Mouse (Mus musculus): Measurements from ENCODE around the gene C1qbp. TPM values are rescaled to one million over a fixed set of nuclear protein-coding genes. Genes with fewer than 3 reads are reported as not detected.
A peak's percentile ranks its signal among the peaks of the same experiment; 100 is the strongest.

The C1qbp gene
- polyA plus RNA-seq, 1 experiment from 2014 or later: 170 TPM

DNA sequence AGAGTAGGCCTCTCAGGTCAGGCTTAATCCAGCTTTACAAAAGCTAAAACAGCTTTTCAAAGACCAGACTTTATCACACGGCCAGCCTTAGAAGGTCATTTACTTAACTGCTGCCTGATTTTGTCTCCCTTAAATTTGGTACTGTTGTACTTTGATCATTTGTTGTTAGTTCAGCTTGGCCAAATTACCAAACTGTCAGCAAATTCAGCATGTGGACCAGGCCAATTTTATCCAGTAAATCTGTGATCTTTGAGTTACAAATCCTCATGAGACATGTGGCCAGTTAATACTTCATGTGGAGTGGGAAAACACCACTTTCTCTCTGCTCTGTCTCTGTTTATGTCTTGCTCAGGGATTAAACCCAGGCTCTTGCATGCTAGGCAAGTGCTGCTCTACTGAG is 10.2 kb downstream of the C1qbp start:
- H3K4me2 ChIP-seq: peak overlapping the region; percentile 79
- H3K9ac ChIP-seq: no peak overlapping the region
- peaks cover 52% of the 10 kb centered on the region for H3K4me1 ChIP-seq (replicated peaks)
- H3K36me3 ChIP-seq (replicated peaks): peaks cover 62% of the 10 kb centered on the region
- H3K4me3 ChIP-seq (replicated peaks): no peak overlapping the region
- ATAC-seq (ENCODE audit: insufficient read depth): no peak
- H3K9me3 ChIP-seq (replicated peaks): no peaks in the 10 kb centered on the region
- WGBS (ENCODE audit: insufficient replicate concordance): 51% methylated on average over 1 of the region's 1 CpGs
- no peaks in the 10 kb centered on the region for H3K27me3 ChIP-seq
- H3K27ac ChIP-seq (replicated peaks): 0 out of 2 replicates have a peak overlapping the region, but pooled peaks have one; percentile 0

DNA sequence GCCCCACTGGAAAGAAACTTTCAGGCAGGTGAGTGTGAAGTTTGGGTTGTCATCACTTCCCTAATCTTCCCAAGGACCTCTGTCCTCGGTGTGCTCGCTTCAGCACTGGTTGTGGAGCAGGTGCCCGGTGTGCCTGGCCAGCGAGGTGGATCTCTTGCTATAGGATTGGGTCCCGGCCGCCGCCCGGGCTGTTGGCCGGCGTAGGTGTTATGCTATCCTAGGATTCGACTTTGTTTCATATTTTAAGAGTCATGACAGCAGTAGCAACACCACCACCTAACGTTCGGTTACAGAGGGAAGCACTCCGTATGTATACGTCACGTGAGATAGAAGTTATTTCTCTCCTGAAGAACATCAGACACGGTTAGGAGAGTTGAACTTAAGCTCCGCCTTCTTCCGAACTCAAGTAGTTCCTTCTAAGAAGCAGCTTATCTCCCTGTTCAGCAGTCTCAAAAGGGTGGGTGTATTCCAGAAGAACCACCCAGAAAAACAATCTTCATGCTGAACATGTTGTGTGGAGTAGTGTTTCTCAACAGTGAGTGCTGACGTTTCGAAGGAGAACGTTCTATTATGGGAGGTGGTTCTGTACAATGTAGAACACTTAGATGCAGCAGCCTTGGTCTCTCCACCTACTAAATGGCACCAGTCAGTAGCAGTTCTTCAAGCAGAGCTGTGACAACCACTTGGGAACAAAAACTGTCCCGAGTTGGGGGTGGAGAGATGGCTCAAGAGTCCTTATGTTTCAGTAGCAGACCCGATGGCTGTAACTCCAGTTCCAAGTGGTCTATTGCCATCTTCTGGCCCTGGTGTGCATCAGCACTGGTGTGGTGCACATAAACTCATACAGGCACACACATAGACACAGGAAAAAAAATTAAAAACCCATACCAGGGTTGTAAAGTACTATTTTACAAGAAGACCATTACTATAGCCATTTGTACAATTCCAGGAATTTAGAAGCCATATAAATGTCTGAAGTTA is 12.0 kb downstream of the C1qbp start:
- peak overlapping the region; percentile 98 for H3K27ac ChIP-seq (replicated peaks)
- H3K4me1 ChIP-seq (replicated peaks): peaks cover 54% of the 10 kb centered on the region
- ATAC-seq (ENCODE audit: insufficient read depth): peak; percentile 61
- H3K9me3 ChIP-seq (replicated peaks): no peaks in the 10 kb centered on the region
- peak overlapping the region; percentile 83 for H3K9ac ChIP-seq
- 5% methylated on average over 24 of the region's 24 CpGs for WGBS (ENCODE audit: insufficient replicate concordance)
- peak overlapping the region; percentile 94 for H3K4me3 ChIP-seq (replicated peaks)
- no peaks in the 10 kb centered on the region for H3K27me3 ChIP-seq
- peak overlapping the region; percentile 79 for H3K4me2 ChIP-seq
- peaks cover 52% of the 10 kb centered on the region for H3K36me3 ChIP-seq (replicated peaks)

DNA sequence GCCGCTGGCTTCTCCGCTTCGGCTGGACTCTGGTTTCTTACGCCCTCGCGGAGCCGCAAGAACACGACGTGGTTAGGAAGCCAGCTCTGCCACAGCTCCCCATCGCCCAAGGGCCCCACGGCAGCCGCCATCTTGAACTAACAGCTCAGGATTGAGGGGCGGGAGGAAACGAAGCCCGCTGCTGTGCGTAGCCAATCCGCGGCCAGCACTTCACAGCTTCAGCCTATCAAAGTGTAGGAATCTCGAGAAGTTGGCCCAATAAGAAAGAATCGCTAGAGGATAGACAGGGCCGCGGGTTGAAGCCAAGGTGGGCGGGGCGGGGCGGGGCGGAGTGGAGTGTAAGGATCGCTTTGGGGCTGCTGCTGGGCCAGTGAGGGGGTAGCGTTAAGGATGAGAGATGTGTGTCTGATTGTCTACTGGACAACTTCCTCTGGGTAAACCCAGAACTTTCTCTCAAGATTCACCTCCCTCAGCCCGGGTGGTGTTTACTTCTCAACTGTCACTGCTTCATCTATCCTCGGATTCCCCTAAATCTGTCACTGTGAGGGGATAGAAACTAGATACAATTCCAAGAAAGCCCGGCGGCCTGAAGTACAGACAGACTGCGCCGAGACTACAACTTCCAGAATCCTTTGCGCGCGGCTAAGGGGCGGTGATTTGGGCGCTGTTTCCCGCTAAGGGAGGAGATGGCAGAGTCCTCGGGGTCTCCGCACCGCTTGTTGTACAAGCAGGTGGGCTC is 12.8 kb downstream of the C1qbp start, which contains the start of the genes Nup88 and Rpain:
TSS of gene Nup88 (minus strand) at position 153 of the 739 bp plus-strand sequence.
TSS of gene Rpain (plus strand) at position 393 of the 739 bp plus-strand sequence.
- Histone ChIP-seq H3K4me1 (replicated peaks) (peaks cover 54% of the 10 kb centered on the region), H3K36me3 (replicated peaks) (peaks cover 52% of the 10 kb centered on the region), H3K4me3 (replicated peaks) (peak within 1 kb of the TSS; percentile 94), H3K4me2 (peak within 1 kb of the TSS; percentile 82), H3K27me3 (no peaks in the 10 kb centered on the region), H3K9me3 (replicated peaks) (no peaks in the 10 kb centered on the region), H3K9ac (peak within 1 kb of the TSS; percentile 86), H3K27ac (replicated peaks) (peak within 1 kb of the TSS; percentile 98)
- peak; percentile 92 for ATAC-seq (ENCODE audit: insufficient read depth)
- under 1% methylated on average over 43 of the region's 43 CpGs for WGBS (ENCODE audit: insufficient replicate concordance)

DNA sequence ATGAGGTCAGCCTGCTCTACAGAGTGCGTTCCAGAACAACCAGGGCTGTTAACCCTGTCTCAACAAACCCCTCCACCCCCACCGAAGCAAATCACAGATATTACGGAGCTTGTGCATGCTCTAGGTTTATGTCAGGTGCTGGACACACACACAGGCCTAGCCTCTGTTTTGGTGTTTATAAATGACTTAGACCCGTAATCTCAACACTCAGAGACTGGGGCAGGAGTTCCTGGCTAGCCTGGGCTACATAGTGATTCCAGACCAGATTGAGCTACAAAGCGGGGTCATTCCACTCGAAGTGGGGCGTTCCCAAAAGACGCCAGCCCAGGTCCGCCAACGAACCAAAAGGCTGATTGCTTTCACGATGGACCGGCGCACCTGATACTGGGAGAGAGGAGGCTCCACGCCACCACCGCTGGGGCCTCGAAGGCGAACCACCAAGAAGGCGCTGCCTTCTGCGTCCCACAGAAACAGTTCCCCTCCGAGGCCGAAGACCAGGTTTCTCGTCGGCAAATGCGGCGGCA is 13.5 kb downstream of the C1qbp start:
- no peak for ATAC-seq (ENCODE audit: insufficient read depth)
- peak overlapping the region; percentile 82 for H3K4me2 ChIP-seq
- H3K9me3 ChIP-seq (replicated peaks): no peaks in the 10 kb centered on the region
- peak overlapping the region; percentile 86 for H3K9ac ChIP-seq
- H3K27ac ChIP-seq (replicated peaks): peak overlapping the region; percentile 98
- peak overlapping the region; percentile 94 for H3K4me3 ChIP-seq (replicated peaks)
- H3K27me3 ChIP-seq: no peaks in the 10 kb centered on the region
- peaks cover 53% of the 10 kb centered on the region for H3K4me1 ChIP-seq (replicated peaks)
- peaks cover 52% of the 10 kb centered on the region for H3K36me3 ChIP-seq (replicated peaks)
- under 1% methylated on average over 25 of the region's 25 CpGs for WGBS (ENCODE audit: insufficient replicate concordance)

DNA sequence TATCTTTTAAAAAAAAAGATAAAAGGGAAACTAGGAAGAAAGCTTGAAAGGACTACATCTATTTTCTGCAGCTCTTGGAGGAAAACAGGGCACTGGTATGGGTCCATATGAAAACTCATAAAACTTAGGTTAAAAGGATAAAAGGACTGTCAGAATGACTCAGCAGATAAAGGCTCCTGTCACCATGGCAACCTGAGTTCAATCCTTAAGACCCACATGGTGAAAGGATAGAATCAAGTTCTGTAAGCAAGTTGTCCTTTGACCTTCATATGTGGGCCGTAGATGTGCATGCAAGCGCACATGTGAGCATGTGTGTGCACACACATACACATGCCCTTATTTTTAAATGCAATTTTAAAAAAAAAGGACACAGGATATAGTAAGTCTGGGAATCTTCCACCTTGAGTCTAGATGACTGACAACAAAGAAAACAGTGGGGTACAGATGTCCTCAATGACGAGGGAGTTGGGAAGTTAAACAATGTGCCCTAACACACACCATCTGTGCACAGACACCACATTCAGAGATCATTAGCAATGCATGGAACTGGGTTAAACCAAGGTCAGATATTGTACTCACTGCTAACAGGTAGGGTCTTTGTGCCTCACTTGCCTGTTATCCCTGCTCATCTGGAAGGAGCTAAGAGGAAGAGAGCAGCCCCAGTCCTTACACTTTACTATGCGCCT is 18.5 kb downstream of the C1qbp start:
- Histone ChIP-seq H3K4me1 (replicated peaks) (peaks cover 37% of the 10 kb centered on the region), H3K4me3 (replicated peaks) (no peak overlapping the region), H3K27me3 (no peaks in the 10 kb centered on the region), H3K36me3 (replicated peaks) (peaks cover 72% of the 10 kb centered on the region), H3K9me3 (replicated peaks) (no peaks in the 10 kb centered on the region), H3K27ac (replicated peaks) (no peak overlapping the region), H3K4me2 (no peak overlapping the region), H3K9ac (no peak overlapping the region)
- 81% methylated on average over 4 of the region's 4 CpGs for WGBS (ENCODE audit: insufficient replicate concordance)
- ATAC-seq (ENCODE audit: insufficient read depth): 0 out of 2 replicates have a peak, but pooled peaks have one; percentile 16

DNA sequence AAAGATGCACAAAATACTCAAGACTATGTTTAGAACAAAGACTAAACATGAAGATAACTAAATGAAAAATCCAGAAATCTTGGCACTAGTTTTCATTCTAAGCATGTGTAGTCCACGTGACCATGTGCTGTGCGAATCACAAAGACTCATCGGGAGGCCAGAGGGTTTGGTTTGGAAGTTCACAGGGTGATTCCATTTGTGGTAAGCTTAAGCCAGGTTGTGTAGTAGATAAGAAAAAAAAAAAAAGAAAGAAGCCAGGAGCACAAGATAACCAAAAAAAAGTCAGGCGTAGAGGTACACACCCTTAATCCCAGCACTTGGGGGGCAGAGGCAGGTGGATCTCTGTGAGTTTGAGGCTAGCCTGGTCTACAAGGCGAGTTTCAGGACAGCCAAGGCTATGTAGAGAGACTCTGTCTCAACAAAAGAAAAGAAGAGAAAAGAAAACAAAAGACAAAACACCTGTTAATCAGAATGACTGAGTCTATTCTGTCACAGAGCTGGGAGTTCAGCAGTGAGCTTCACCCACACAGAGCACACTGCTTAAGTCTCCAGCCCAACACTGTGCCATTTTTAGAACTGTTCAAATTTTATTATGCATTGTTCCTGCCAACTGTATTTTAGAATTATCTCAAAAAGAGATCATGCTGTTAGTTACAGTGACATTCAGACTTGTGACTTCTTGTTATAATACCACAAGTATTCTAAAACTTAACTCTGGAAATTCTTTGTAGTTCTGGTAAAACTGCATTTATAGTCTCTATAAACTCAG is 21.9 kb downstream of the C1qbp start:
- Histone ChIP-seq H3K4me3 (replicated peaks) (no peak overlapping the region), H3K27ac (replicated peaks) (no peak overlapping the region), H3K9me3 (replicated peaks) (no peaks in the 10 kb centered on the region), H3K4me2 (no peak overlapping the region), H3K36me3 (replicated peaks) (peaks cover 96% of the 10 kb centered on the region), H3K4me1 (replicated peaks) (peaks cover 19% of the 10 kb centered on the region), H3K9ac (no peak overlapping the region), H3K27me3 (no peaks in the 10 kb centered on the region)
- 49% methylated on average over 5 of the region's 5 CpGs for WGBS (ENCODE audit: insufficient replicate concordance)
- ATAC-seq (ENCODE audit: insufficient read depth): no peak

DNA sequence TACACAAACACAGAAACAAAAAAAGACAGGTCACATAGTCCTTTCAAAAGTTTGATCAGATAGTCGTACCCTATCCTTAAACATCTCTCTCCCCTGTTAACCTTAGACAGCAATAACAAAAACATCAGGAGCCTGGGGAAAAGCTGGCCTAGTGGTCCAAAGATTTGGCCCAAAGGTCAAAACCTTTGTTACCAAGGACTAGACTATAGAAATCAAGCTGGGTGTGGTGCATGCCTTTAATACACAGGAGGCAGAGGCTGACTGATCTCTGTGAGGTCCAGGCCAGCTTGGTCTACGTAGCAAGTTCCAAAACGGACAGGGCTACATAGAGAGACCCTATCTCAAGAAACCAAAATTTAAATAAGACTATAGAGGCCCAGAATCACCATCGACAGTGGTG is 28.1 kb downstream of the C1qbp start:
- no peaks in the 10 kb centered on the region for H3K27me3 ChIP-seq
- ATAC-seq (ENCODE audit: insufficient read depth): no peak
- peaks cover 94% of the 10 kb centered on the region for H3K36me3 ChIP-seq (replicated peaks)
- H3K9ac ChIP-seq: no peak overlapping the region
- no peak overlapping the region for H3K4me3 ChIP-seq (replicated peaks)
- no peak overlapping the region for H3K4me2 ChIP-seq
- H3K27ac ChIP-seq (replicated peaks): no peak overlapping the region
- WGBS (ENCODE audit: insufficient replicate concordance): 82% methylated on average over 4 of the region's 4 CpGs
- no peaks in the 10 kb centered on the region for H3K9me3 ChIP-seq (replicated peaks)
- no peaks in the 10 kb centered on the region for H3K4me1 ChIP-seq (replicated peaks)

DNA sequence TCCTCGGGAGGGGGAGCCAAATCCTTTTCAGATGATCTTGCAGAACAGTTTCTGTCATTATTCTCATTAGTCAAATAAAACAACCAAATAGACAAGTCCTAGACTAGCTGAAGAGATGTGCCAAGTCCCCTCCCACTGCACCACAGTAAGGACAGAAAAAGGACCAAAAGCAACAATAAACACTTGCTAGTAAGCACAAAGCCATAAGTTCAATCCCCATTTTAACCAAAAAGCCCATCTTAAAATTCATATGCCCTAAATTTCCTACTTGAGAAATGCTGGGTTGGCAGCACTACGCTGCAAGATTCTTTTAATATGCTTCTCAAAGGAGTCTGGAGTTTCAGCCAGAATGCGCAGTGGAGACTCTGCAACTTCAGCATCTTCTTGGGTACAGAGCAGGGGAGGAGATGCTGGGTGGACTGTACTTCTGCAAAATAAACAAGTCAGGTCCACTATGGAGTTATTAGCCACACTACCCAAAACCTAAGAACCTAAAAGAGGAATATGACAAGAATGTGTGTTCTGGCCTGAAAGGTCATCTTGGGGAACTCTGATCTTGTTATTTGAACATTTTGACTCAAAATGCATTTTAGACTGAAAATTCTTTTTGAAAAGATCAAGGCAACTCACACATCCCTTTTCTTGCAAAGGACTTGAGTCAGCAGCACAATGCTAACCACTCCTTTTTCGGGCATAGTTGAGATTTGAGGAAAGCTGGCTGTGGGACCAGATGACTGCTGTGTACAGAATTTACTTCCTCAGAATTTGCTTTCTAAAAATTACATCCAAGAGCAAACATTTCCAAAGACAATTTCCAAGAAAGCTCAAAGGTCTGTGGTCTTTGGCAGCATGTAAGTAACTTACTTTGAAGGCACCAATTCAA is 37.6 kb downstream of the C1qbp start:
- Histone ChIP-seq H3K4me3 (replicated peaks) (no peak overlapping the region), H3K36me3 (replicated peaks) (peaks cover 96% of the 10 kb centered on the region), H3K9me3 (replicated peaks) (no peaks in the 10 kb centered on the region), H3K4me1 (replicated peaks) (no peaks in the 10 kb centered on the region), H3K4me2 (no peak overlapping the region), H3K9ac (no peak overlapping the region), H3K27me3 (no peaks in the 10 kb centered on the region), H3K27ac (replicated peaks) (no peak overlapping the region)
- 74% methylated on average over 4 of the region's 4 CpGs for WGBS (ENCODE audit: insufficient replicate concordance)
- ATAC-seq (ENCODE audit: insufficient read depth): no peak

DNA sequence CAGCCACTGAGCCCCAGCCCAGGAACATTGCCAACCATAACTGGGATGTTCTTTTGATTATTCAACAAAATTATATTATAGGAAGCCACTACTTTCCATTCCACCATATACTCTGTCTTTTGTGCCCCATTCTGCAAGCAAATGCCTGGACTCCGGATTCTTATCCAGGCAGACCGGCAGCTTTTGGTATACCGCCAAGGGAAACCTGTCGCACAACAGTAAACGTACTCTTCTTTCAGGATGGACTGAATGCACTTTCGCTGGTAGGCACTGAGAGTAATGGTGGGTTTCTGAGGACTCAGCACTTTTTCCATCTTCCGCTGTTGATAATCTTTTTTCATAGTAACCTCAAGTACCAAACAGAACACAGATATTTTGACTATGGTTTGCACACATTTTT is 39.2 kb downstream of the C1qbp start:
- WGBS (ENCODE audit: insufficient replicate concordance): 89% methylated on average over 7 of the region's 7 CpGs
- H3K4me3 ChIP-seq (replicated peaks): no peak overlapping the region
- no peak overlapping the region for H3K9ac ChIP-seq
- H3K4me2 ChIP-seq: no peak overlapping the region
- ATAC-seq (ENCODE audit: insufficient read depth): no peak
- no peaks in the 10 kb centered on the region for H3K9me3 ChIP-seq (replicated peaks)
- peaks cover 95% of the 10 kb centered on the region for H3K36me3 ChIP-seq (replicated peaks)
- H3K27me3 ChIP-seq: no peaks in the 10 kb centered on the region
- no peak overlapping the region for H3K27ac ChIP-seq (replicated peaks)
- no peaks in the 10 kb centered on the region for H3K4me1 ChIP-seq (replicated peaks)
